Mouse (Mus musculus) megakaryocyte, embryonic 14.5 days (primary cell): ENCODE results near the gene Actr6.

Experiments used
- FLI1 ChIP-seq: IDR thresholded peaks from 2 replicates; pipeline ENCODE4 v1.6.1; 2012; ENCODE audit warnings: low read length, inconsistent platforms, mixed read lengths
- GATA1 ChIP-seq: IDR thresholded peaks from 3 replicates; pipeline ENCODE4 v1.6.1; 2012; ENCODE audit warnings: mixed read lengths, low read length, inconsistent platforms, borderline replicate concordance

DNA sequence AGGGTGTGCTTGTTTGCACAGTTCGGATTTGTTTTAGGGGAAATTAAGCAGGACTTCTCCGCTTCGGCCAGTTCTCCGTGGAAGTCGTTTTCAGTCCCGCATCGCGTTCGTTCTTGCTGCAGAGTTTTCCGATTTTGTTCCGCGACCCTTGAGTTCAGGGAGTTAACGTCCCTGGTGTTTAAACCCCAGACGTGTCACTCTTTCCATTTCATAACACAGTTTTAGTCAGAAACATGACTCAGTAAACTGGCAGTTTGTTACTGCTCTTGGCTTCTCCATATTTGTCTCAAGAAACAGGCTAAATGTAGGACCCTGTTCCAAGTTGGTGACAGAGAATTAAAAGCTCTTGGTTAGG lies 13.5 kb upstream of the Actr6 start:
- TF ChIP-seq GATA1 (no peak), FLI1 (no peak)
